Mouse (Mus musculus) lung, embryonic 16.5 days (tissue): ENCODE measurements around the gene Gas8. TPM values are rescaled to one million over a fixed set of nuclear protein-coding genes. Genes with fewer than 3 reads are reported as not detected.
"Not testable (repeated sequence)": the region's sequence is repeated elsewhere in the genome, so short reads cannot be mapped to it uniquely, and the experiment has no call there.

Experiments
- ATAC-seq: fragments of 200-750 bp; cut with Nextera tagmentation; 2 replicates; pipeline ENCODE4 v1.8.0; 2017; ENCODE audit warnings: low read depth, mild to moderate bottlenecking, moderate library complexity
- H3K27ac ChIP-seq: fragments of 300-500 bp; sonication (generic); 2 replicates; pipeline ENCODE4 v1.5.1; 2014; ENCODE audit warnings: mild to moderate bottlenecking, control low read depth, low read length
- H3K27me3 ChIP-seq: fragments of 300-500 bp; sonication (generic); 2 replicates; pipeline ENCODE4 v1.6.1; 2014; ENCODE audit warnings: low read depth, low read length, mixed read lengths; ENCODE audit not compliant: control insufficient read depth, insufficient read depth
- H3K36me3 ChIP-seq: fragments of 300-500 bp; sonication (generic); 2 replicates; pipeline ENCODE4 v1.6.1; 2014; ENCODE audit warnings: low read length; ENCODE audit not compliant: control insufficient read depth, insufficient read depth
- H3K4me1 ChIP-seq: fragments of 300-500 bp; sonication (generic); replicated peaks from 2 replicates; pipeline ENCODE4 v1.6.1; 2014; ENCODE audit warnings: low read length, mixed read lengths; ENCODE audit not compliant: control insufficient read depth, insufficient read depth
- H3K4me2 ChIP-seq: fragments of 300-500 bp; sonication (generic); 2 replicates; pipeline ENCODE4 v1.6.1; 2014; ENCODE audit warnings: low read depth, low read length, control low read depth
- H3K4me3 ChIP-seq: fragments of 300-500 bp; sonication (generic); 2 replicates; pipeline ENCODE4 v1.5.1; 2014; ENCODE audit warnings: mild to moderate bottlenecking, low read length, control low read depth
- H3K9ac ChIP-seq: fragments of 300-500 bp; sonication (generic); 2 replicates; pipeline ENCODE4 v1.6.1; 2014; ENCODE audit warnings: low read length, control low read depth
- H3K9me3 ChIP-seq: fragments of 300-500 bp; sonication (generic); 2 replicates; pipeline ENCODE4 v1.6.1; 2016; ENCODE audit warnings: low read length; ENCODE audit not compliant: control insufficient read depth
- WGBS: fragments of 180-500 bp; shearing (Covaris S2); extraction: QIAGEN DNeasy Blood & Tissue Kit; methylation state at CpG from one replicate; pipeline ENCODE4 v1.1.7; 2014; 5-methylcytosine and 5-hydroxymethylcytosine counted together
- polyA plus RNA-seq: library from polyadenylated mRNA; unstranded; fragments of >200 nt; fragmentation: Nextera tagmentation; extraction: Ambion mirVana; gene quantifications from 2 replicates; pipeline ENCODE4 v1.2.1, GENCODE M21; 2015

Gas8 gene
- polyA plus RNA-seq, 1 experiment from 2014 or later: 28.9 TPM

- WGBS: 90% methylated on average over 5 of the region's 5 CpGs
These were observed 11.5 kb upstream of the Gas8 start for GRCm38 (mm10) chr8:123507153-123507552.

GRCm38 (mm10) chr8:123510819-123511218, 7.8 kb upstream of the Gas8 start:
- Histone ChIP-seq H3K9ac (no peak overlapping the region), H3K4me1 (peaks cover 8% of the 10 kb centered on the region; the same call in 1 of the 2 replicates), H3K27ac (no peak overlapping the region), H3K27me3 (peaks cover 30% of the 10 kb centered on the region), H3K9me3 (no peaks in the 10 kb centered on the region), H3K36me3 (peaks cover 3% of the 10 kb centered on the region; the same call in 1 of the 2 replicates), H3K4me3 (no peak overlapping the region), H3K4me2 (no peak overlapping the region)
- no peak for ATAC-seq
- 76% methylated on average over 5 of the region's 5 CpGs for WGBS

More at GRCm38 (mm10) chr8:123507153-123507552, 11.5 kb upstream of the Gas8 start:
- Histone ChIP-seq H3K9ac (no peak overlapping the region), H3K4me2 (no peak overlapping the region), H3K4me1 (no peaks in the 10 kb centered on the region), H3K27me3 (no peaks in the 10 kb centered on the region; the same call in 1 of the 2 replicates), H3K27ac (no peak overlapping the region), H3K36me3 (peaks cover 21% of the 10 kb centered on the region), H3K4me3 (no peak overlapping the region), H3K9me3 (peaks cover 3% of the 10 kb centered on the region; the same call in 1 of the 2 replicates)
- no peak for ATAC-seq

- Histone ChIP-seq H3K9me3 (no peaks in the 10 kb centered on the region), H3K36me3 (no peaks in the 10 kb centered on the region), H3K27me3 (peaks cover 39% of the 10 kb centered on the region), H3K9ac (peak overlapping the region; percentile 68), H3K4me3 (peak overlapping the region; percentile 73), H3K4me1 (peaks cover 13% of the 10 kb centered on the region), H3K4me2 (peak overlapping the region; percentile 99), H3K27ac (no peak overlapping the region)
- under 1% methylated on average over 9 of the region's 9 CpGs for WGBS
- no peak for ATAC-seq
These were observed 4.5 kb upstream of the Gas8 start for GRCm38 (mm10) chr8:123514136-123514535.

- H3K27me3 ChIP-seq: peaks cover 39% of the 10 kb centered on the region
- H3K36me3 ChIP-seq: no peaks in the 10 kb centered on the region
- under 1% methylated on average over 49 of the region's 63 CpGs for WGBS
- peak within 1 kb of the TSS; percentile 99 for H3K4me2 ChIP-seq
- peak within 1 kb of the TSS; percentile 68 for H3K9ac ChIP-seq
- no peaks in the 10 kb centered on the region for H3K9me3 ChIP-seq
- H3K4me1 ChIP-seq: peaks cover 19% of the 10 kb centered on the region
- peak; percentile 35; the same call in 1 of the 2 replicates for ATAC-seq
- peak within 1 kb of the TSS; percentile 73 for H3K4me3 ChIP-seq
- H3K27ac ChIP-seq: no peak within 1 kb of the TSS
These were observed 3.7 kb upstream of the Gas8 start, which contains the start of gene Dbndd1 for GRCm38 (mm10) chr8:123514781-123515539. Dbndd1 (minus strand) TSS chr8:123515463.

- WGBS: under 1% methylated on average over 11 of the region's 11 CpGs
- H3K27me3 ChIP-seq: peaks cover 39% of the 10 kb centered on the region
- H3K9me3 ChIP-seq: no peaks in the 10 kb centered on the region
- H3K27ac ChIP-seq: no peak overlapping the region
- no peak for ATAC-seq
- no peak overlapping the region for H3K9ac ChIP-seq
- no peaks in the 10 kb centered on the region for H3K36me3 ChIP-seq
- peak overlapping the region; percentile 73 for H3K4me3 ChIP-seq
- peak overlapping the region; percentile 99 for H3K4me2 ChIP-seq
- peaks cover 19% of the 10 kb centered on the region for H3K4me1 ChIP-seq
These were observed 3.1 kb upstream of the Gas8 start for GRCm38 (mm10) chr8:123515540-123515897.

GRCm38 (mm10) chr8:123516596-123516995, 2.0 kb upstream of the Gas8 start:
- no peak for ATAC-seq
- H3K27me3 ChIP-seq: peaks cover 39% of the 10 kb centered on the region
- no peak overlapping the region for H3K9ac ChIP-seq
- no peak overlapping the region for H3K4me3 ChIP-seq
- H3K9me3 ChIP-seq: no peaks in the 10 kb centered on the region
- H3K4me1 ChIP-seq: peaks cover 19% of the 10 kb centered on the region
- H3K4me2 ChIP-seq: no peak overlapping the region
- WGBS: 29% methylated on average over 2 of the region's 2 CpGs
- H3K27ac ChIP-seq: no peak overlapping the region
- H3K36me3 ChIP-seq: no peaks in the 10 kb centered on the region

- no peak for ATAC-seq
- Histone ChIP-seq H3K4me2 (peak overlapping the region; percentile 56), H3K27me3 (peaks cover 30% of the 10 kb centered on the region), H3K9ac (0 out of 2 replicates have a peak overlapping the region, but pooled peaks have one; percentile 33), H3K36me3 (peaks cover 5% of the 10 kb centered on the region; the same call in 1 of the 2 replicates), H3K27ac (no peak overlapping the region), H3K4me3 (peak overlapping the region; percentile 70), H3K9me3 (no peaks in the 10 kb centered on the region), H3K4me1 (peaks cover 19% of the 10 kb centered on the region)
- WGBS: 26% methylated on average over 10 of the region's 10 CpGs
These were observed 462 bp upstream of the Gas8 start for GRCm38 (mm10) chr8:123518172-123518571.

- 65% methylated on average over 1 of the region's 1 CpGs for whole genome bisulfite sequencing
These were observed 1.4 kb downstream of the Gas8 start for GRCm38 (mm10) chr8:123520048-123520447.

GRCm38 (mm10) chr8:123527720-123528489, 9.3 kb downstream of the Gas8 start:
- H3K9me3 ChIP-seq: no peaks in the 10 kb centered on the region
- ATAC-seq: no peak
- no peaks in the 10 kb centered on the region for H3K27me3 ChIP-seq
- H3K27ac ChIP-seq: no peak overlapping the region
- H3K36me3 ChIP-seq: peaks cover 49% of the 10 kb centered on the region
- 88% methylated on average over 25 of the region's 25 CpGs for WGBS
- H3K9ac ChIP-seq: no peak overlapping the region
- no peak overlapping the region for H3K4me3 ChIP-seq
- no peak overlapping the region for H3K4me2 ChIP-seq
- H3K4me1 ChIP-seq: no peaks in the 10 kb centered on the region

More at GRCm38 (mm10) chr8:123520048-123520447, 1.4 kb downstream of the Gas8 start:
- peaks cover 11% of the 10 kb centered on the region for H3K4me1 ChIP-seq
- H3K4me2 ChIP-seq, ATAC-seq, H3K9me3 ChIP-seq, H3K36me3 ChIP-seq, H3K4me3 ChIP-seq, H3K27ac ChIP-seq, H3K9ac ChIP-seq: not testable (repeated sequence)
- peaks cover 11% of the 10 kb centered on the region for H3K27me3 ChIP-seq
